Mouse (Mus musculus): Measurements from ENCODE around the gene Lpar2. TPM values are rescaled to one million over a fixed set of nuclear protein-coding genes. Genes with fewer than 3 reads are reported as not detected.

Lpar2 gene
- total RNA-seq (2021): 1 to 10 TPM in 1 of 2 experiments, under 1 TPM in 1; 0.74 to 1.0 TPM
- long read RNA-seq, experiment 1: 0 reads
- long read RNA-seq, experiment 2: 0 reads

DNA sequence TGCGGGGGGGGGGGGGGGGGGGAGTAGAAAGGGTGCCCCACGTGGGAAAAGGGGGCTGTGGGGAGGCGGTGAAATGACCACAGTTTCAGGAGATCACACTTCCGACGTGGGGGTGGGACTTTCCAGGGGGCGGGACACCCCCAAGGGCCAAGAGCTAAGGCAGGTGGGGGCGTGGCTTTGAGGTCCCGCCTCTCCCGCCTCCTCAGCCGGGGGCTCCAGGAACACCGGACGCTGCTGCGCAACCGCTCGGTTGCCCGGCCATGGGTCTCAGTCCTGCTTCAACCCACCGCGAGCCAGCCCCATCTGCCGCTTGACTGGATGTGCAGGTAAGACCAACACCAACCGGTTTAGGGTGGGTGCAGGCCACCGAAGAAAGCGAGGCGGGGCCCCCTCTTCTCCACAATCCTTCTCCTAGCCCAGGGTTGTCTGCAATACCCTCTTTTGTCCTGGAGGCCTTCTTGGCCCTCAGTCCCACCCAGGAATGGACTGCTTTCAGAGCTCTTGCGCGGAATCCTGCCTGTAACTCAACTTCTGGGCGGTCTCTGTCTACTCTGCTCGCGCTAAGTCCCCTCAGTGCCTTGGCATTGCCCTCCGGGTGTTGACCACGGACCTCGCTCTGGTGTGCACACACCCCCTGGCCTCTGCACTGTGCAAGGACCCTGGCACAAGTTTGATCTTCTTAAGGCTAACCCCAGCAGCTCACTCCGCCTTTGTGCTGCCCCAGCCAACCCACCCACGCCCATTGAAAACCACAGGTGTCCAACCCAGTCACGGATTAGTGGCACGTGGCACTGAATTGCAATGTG, at the start of gene Lpar2:
Gene Lpar2 (plus strand): TSS at position 44 of the 806 bp plus-strand sequence.
- peak in 1 of 2 experiments; percentile 36 for DNase-seq (ENCODE audit: low spot score in 2 of 2)

GRCm38 (mm10) chr8:69774503-69775148, 47.6 kb upstream of the Lpar2 start, which contains the start of gene Gm20422:
TSS of gene Gm20422 (minus strand) at chr8:69774886.
- DNase-seq (ENCODE audit: low spot score in 2 of 2): peak; percentile 92 to 94

DNA sequence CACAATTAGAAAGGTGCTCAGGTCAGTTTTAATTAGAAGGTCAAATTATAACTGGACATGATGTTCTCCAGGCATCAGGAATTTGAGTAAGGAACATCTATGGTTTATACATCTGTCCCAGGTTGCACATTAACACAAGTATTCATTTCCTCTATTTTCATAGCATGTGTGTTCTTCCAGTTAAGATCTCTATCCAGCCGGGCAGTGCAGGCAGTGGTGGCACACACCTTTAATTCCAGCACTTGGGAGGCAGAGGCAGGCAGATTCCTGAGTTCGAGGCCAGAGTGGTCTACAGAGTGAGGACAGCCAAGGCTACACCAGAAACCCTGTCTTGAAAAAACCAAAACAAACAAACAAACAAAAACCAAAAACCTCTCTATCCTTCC, 47.1 kb upstream of the Lpar2 start:
- no peak for DNase-seq (ENCODE audit: low spot score in 2 of 2)

DNA sequence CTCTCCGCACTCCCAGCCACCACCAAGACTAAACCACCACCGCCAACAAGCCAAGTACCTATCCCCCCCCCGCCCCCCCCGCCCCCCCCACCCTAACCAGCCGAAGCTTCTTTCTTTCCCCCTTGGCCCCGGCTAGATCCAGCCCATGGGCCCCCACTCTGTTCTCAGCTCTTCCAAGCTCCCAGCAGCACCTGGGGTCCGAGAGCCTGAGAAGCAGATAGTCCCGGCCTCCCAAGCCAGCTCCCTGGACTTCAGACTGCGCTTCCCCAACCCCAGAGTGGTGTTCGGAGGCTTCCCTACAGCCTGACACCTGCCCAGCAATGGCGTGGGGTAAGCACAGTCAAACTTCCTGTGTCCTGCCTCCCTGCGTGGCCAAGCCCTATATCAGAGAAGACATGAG, 45.1 kb upstream of the Lpar2 start:
- no peak for DNase-seq (ENCODE audit: low spot score in 2 of 2)

- no peak for DNase-seq (ENCODE audit: low spot score in 2 of 2)
These were observed 33.1 kb upstream of the Lpar2 start for GRCm38 (mm10) chr8:69789105-69789504.

GRCm38 (mm10) chr8:69789731-69790130, 32.5 kb upstream of the Lpar2 start:
- no peak for DNase-seq (ENCODE audit: low spot score in 2 of 2)

DNA sequence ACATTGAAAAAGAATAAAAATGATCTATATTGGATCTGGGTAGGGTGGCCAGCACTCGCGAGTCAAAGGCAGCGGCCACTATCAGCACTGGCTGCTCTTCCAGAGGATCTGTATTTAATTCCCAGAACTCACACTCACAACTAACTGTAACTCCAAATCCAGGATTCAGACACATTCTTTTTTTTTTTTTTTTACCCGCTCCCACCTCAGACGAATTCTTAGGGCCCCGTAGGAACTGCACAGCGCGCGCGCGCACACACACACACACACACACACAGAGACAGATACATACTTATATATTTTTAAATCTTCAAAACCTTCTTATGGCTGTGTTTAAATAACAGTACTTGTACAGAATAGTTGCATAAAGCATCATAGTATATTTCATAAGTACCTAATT, 31.9 kb upstream of the Lpar2 start:
- no peak for DNase-seq (ENCODE audit: low spot score in 2 of 2)

DNA sequence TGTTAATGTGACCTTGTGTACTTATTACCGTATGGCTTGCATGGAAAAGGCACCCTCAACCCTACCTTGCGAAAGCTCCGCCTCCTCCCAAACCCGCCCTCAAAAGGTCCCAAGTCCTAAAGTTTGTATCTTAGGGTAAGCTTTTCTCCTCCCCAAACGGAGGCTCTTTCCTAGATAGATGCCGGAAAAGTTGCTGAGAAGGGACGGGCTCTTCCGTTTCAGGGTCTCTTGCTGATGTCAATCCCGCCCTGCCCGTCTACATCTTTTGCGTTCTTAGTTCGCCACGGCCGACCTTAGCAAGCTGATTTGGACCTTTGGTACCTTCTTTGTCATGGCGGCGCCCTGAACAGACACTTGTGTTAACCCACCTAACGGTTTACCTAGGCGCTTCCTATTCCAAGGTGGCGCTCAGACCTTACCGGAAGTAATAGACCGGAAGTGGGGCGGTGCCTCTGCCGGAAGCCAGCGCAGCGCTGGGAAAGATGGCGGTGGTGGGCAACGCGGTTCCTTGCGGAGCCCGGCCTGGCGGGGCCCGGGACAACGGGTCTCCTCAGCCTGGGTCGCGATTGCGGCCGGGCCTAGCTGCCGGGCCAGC, 31.4 kb upstream of the Lpar2 start, which contains the start of the genes Atp13a1 and Zfp866:
Gene Atp13a1 (plus strand): TSS at position 391 of the 595 bp plus-strand sequence.
Gene Zfp866 (minus strand): TSS at position 406 of the 595 bp plus-strand sequence.
- peak; percentile 87 to 89 for DNase-seq (ENCODE audit: low spot score in 2 of 2)

GRCm38 (mm10) chr8:69791415-69792068, 30.7 kb upstream of the Lpar2 start:
- no peak for DNase-seq (ENCODE audit: low spot score in 2 of 2)

DNA sequence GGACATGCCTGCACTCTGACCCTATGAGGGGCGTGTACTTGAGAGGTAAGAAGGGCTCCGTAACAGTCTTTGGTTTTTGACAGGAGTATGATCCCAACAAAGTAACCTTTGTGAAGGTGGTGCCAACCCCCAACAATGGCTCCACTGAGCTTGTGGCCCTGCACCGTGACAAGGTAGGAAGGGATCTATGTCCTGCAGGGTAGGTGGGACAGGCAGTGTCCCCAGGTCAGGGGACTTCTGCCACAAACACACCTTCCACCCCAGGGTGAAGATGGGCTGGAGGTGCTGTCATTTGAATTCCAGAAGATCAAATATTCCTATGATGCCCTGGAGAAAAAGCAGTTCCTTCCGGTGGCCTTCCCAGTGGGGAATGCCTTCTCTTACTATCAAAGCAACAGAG, 28.6 kb upstream of the Lpar2 start:
- no peak for DNase-seq (ENCODE audit: low spot score in 2 of 2)

DNA sequence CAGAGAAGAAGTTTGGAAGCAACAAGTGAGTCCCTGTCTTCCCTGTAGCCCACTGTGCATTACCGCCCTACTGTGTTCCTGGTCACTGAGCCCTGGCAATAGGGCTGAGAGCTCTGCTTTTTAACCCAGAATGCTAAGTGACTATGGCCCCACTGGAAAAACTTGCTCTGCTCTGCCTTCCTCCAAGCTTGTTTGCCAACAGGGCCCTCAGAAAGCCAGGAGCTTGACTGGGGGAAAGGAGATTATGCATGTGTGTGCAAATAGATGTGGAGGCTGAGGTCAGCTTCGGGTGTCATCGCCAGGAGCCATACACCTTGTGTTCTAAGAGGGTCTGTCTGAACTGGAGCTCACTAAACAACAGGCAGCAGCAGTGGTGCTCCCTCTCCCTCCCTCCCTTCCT, 28.1 kb upstream of the Lpar2 start:
- DNase-seq (ENCODE audit: low spot score in 2 of 2): no peak

- no peak for DNase-seq (ENCODE audit: low spot score in 2 of 2)
These were observed 27.3 kb upstream of the Lpar2 start for GRCm38 (mm10) chr8:69794901-69795300.

- no peak for DNase-seq (ENCODE audit: low spot score in 2 of 2)
These were observed 25.4 kb upstream of the Lpar2 start for GRCm38 (mm10) chr8:69796721-69797345.

DNA sequence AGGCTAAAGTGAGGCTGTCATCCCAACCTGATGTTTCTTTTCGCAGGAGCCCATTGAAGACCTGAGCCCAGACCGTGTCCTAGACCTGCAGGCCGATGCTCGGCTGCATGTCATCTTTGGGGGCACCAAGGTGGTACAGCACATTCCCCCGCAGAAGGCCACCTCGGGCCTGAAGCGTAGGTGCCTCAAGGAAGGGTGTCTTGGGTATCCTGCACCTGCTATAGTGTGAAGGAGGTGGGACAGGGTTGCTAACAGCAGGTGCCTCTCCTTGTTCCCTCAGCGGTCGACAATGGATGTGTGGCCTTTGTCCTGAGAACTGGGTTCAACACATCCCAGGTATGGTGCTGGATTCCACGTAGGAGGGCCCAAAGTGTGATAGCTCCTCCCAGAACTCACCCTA, 24.6 kb upstream of the Lpar2 start:
- no peak for DNase-seq (ENCODE audit: low spot score in 2 of 2)

GRCm38 (mm10) chr8:69799261-69799660, 23.0 kb upstream of the Lpar2 start:
- DNase-seq (ENCODE audit: low spot score in 2 of 2): no peak

GRCm38 (mm10) chr8:69799946-69800345, 22.3 kb upstream of the Lpar2 start:
- DNase-seq (ENCODE audit: low spot score in 2 of 2): no peak

- no peak for DNase-seq (ENCODE audit: low spot score in 2 of 2)
These were observed 20.4 kb upstream of the Lpar2 start for GRCm38 (mm10) chr8:69801796-69802195.

- no peak for DNase-seq (ENCODE audit: low spot score in 2 of 2)
These were observed 20.0 kb upstream of the Lpar2 start for GRCm38 (mm10) chr8:69802216-69802615.

GRCm38 (mm10) chr8:69803366-69803765, 18.9 kb upstream of the Lpar2 start:
- no peak for DNase-seq (ENCODE audit: low spot score in 2 of 2)

- DNase-seq (ENCODE audit: low spot score in 2 of 2): no peak
These were observed 17.7 kb upstream of the Lpar2 start for GRCm38 (mm10) chr8:69804537-69804936.

GRCm38 (mm10) chr8:69805086-69805485, 17.1 kb upstream of the Lpar2 start:
- no peak for DNase-seq (ENCODE audit: low spot score in 2 of 2)

All from layer of hippocampus, postnatal 14 days (tissue).